Mouse (Mus musculus) heart, embryonic 11.5 days (tissue): ENCODE data around the gene Snca. TPM values are rescaled to one million over a fixed set of nuclear protein-coding genes. Genes with fewer than 3 reads are reported as not detected.

Experiments
- ATAC-seq: fragments of 200-750 bp; cut with Nextera tagmentation; replicated peaks from 2 replicates; pipeline ENCODE4 v1.8.0; 2017; ENCODE audit warnings: moderate library complexity; ENCODE audit not compliant: insufficient number of reproducible peaks, low FRiP score, low TSS enrichment
- H3K27ac ChIP-seq: fragments of 300-500 bp; sonication (generic); 2 replicates; pipeline ENCODE4 v1.5.1; 2014; ENCODE audit warnings: mild to moderate bottlenecking, low read depth, low read length
- H3K27me3 ChIP-seq: fragments of 300-500 bp; sonication (generic); 2 replicates; pipeline ENCODE4 v1.6.1; 2014; ENCODE audit warnings: mild to moderate bottlenecking, low read length, mixed read lengths; ENCODE audit not compliant: control insufficient read depth, insufficient read depth
- H3K36me3 ChIP-seq: fragments of 300-500 bp; sonication (generic); 2 replicates; pipeline ENCODE4 v1.6.1; 2014; ENCODE audit warnings: mild to moderate bottlenecking, low read length, moderate library complexity, mixed read lengths; ENCODE audit not compliant: control insufficient read depth, insufficient read depth
- H3K4me1 ChIP-seq: fragments of 300-500 bp; sonication (generic); 2 replicates; pipeline ENCODE4 v1.6.1; 2014; ENCODE audit warnings: low read length; ENCODE audit not compliant: control insufficient read depth, insufficient read depth
- H3K4me2 ChIP-seq: fragments of 300-500 bp; sonication (generic); 2 replicates; pipeline ENCODE4 v1.6.1; 2014; ENCODE audit warnings: mild to moderate bottlenecking, moderate library complexity
- H3K4me3 ChIP-seq: fragments of 300-500 bp; sonication (generic); 2 replicates; pipeline ENCODE4 v1.5.1; 2014; ENCODE audit warnings: low read depth, low read length
- H3K9ac ChIP-seq: fragments of 300-500 bp; sonication (generic); 2 replicates; pipeline ENCODE4 v1.6.1; 2014; ENCODE audit warnings: mild to moderate bottlenecking, low read depth, low read length, moderate library complexity
- H3K9me3 ChIP-seq: fragments of 300-500 bp; sonication (generic); replicated peaks from 2 replicates; pipeline ENCODE4 v1.6.1; 2016; ENCODE audit warnings: low read length; ENCODE audit not compliant: control insufficient read depth
- WGBS: fragments of 180-500 bp; shearing (Covaris S2); extraction: QIAGEN DNeasy Blood & Tissue Kit; methylation state at CpG from one replicate; pipeline ENCODE4 v1.1.7; 2014; ENCODE audit not compliant: insufficient replicate concordance; 5-methylcytosine and 5-hydroxymethylcytosine counted together
- polyA plus RNA-seq: library from polyadenylated mRNA; unstranded; fragments of >200 nt; fragmentation: Nextera tagmentation; extraction: Ambion mirVana; gene quantifications from 2 replicates; pipeline ENCODE4 v1.2.1, GENCODE M21; 2014

Gene Snca
- 43.3 and 48.5 TPM in 2 replicates for polyA plus RNA-seq

- peak within 1 kb of the TSS; percentile 56 for H3K4me3 ChIP-seq
- peak within 1 kb of the TSS; percentile 97 for H3K4me2 ChIP-seq
- H3K4me1 ChIP-seq: no peaks in the 10 kb centered on the region; the same call in 1 of the 2 replicates
- H3K9me3 ChIP-seq: no peaks in the 10 kb centered on the region
- peaks cover 4% of the 10 kb centered on the region; the same call in 1 of the 2 replicates for H3K27me3 ChIP-seq
- WGBS: 3% methylated on average over 14 of the region's 14 CpGs
- H3K36me3 ChIP-seq: no peaks in the 10 kb centered on the region
- H3K9ac ChIP-seq: peak within 1 kb of the TSS; percentile 75
- ATAC-seq: no peak
- peak within 1 kb of the TSS; percentile 76 for H3K27ac ChIP-seq
Observed at GRCm38 (mm10) chr6:60829282-60829891, at the start of gene Snca. Snca (minus strand) TSS chr6:60829855.

DNA sequence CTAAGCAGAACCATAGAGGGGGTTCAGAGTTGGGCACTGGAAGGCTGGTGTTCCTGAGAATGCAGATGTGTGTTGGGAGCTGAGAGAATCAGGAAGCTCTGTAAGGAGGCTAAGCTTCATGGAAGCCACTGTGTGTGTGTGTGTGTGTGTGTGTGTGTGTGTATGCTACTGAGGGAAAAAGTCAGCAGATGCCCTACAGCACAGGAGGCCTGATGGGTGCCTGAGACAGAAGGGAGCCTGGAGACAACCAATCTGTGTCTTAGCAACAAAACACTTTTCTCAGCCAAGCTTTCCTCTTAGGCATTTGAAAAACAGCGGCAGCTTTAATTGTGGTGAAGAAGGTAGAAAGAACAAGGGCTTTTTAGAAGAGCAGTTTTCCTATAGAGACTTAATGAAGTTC, 40.5 kb upstream of the Snca start:
- Histone ChIP-seq H3K4me1 (no peaks in the 10 kb centered on the region), H3K9ac (no peak overlapping the region), H3K4me2 (no peak overlapping the region), H3K27me3 (no peaks in the 10 kb centered on the region), H3K36me3 (no peaks in the 10 kb centered on the region), H3K27ac (no peak overlapping the region), H3K9me3 (no peaks in the 10 kb centered on the region), H3K4me3 (no peak overlapping the region)
- 57% methylated on average over 1 of the region's 1 CpGs for WGBS
- no peak for ATAC-seq

- H3K4me3 ChIP-seq: no peak overlapping the region
- no peak overlapping the region for H3K27ac ChIP-seq
- no peaks in the 10 kb centered on the region for H3K9me3 ChIP-seq
- no peaks in the 10 kb centered on the region for H3K4me1 ChIP-seq
- no peaks in the 10 kb centered on the region for H3K36me3 ChIP-seq
- WGBS: 64% methylated on average over 2 of the region's 2 CpGs
- no peak overlapping the region for H3K4me2 ChIP-seq
- no peaks in the 10 kb centered on the region for H3K27me3 ChIP-seq
- no peak overlapping the region for H3K9ac ChIP-seq
- no peak for ATAC-seq
Observed at GRCm38 (mm10) chr6:60856599-60856998, 26.9 kb upstream of the Snca start.

GRCm38 (mm10) chr6:60851690-60852089, 22.0 kb upstream of the Snca start:
- H3K9me3 ChIP-seq: no peaks in the 10 kb centered on the region
- 83% methylated on average over 2 of the region's 2 CpGs for WGBS
- H3K36me3 ChIP-seq: no peaks in the 10 kb centered on the region
- H3K27ac ChIP-seq: no peak overlapping the region
- H3K9ac ChIP-seq: no peak overlapping the region
- H3K27me3 ChIP-seq: no peaks in the 10 kb centered on the region
- no peak overlapping the region for H3K4me3 ChIP-seq
- ATAC-seq: no peak
- no peaks in the 10 kb centered on the region for H3K4me1 ChIP-seq
- no peak overlapping the region for H3K4me2 ChIP-seq

GRCm38 (mm10) chr6:60828429-60829264, 1.0 kb downstream of the Snca start:
- peak overlapping the region; percentile 76 for H3K27ac ChIP-seq
- peak overlapping the region; percentile 97 for H3K4me2 ChIP-seq
- H3K27me3 ChIP-seq: peaks cover 4% of the 10 kb centered on the region; the same call in 1 of the 2 replicates
- H3K4me3 ChIP-seq: peak overlapping the region; percentile 56
- no peaks in the 10 kb centered on the region for H3K36me3 ChIP-seq
- 2% methylated on average over 35 of the region's 35 CpGs for WGBS
- peak overlapping the region; percentile 75 for H3K9ac ChIP-seq
- peak; percentile 87 for ATAC-seq
- H3K9me3 ChIP-seq: no peaks in the 10 kb centered on the region
- no peaks in the 10 kb centered on the region; the same call in 1 of the 2 replicates for H3K4me1 ChIP-seq

DNA sequence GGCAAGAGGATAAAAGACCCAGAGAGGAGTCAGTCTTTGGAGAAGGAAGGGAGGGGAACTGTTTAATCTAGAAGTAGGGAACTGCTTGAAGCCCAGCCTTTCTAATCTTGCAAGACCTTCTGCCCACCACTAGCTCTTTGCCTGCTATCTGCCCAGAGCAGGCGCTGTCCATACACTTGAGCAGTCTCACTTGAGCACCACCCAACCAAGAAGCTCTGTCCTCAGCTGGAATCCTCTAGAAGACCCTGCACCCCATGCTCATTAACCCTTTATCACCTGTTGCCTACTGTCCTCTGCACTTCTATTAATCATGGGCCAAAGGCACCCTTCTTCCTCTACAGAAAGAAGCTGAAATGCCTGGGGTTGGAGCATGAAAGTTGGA, 1.6 kb downstream of the Snca start:
- H3K9me3 ChIP-seq: no peaks in the 10 kb centered on the region
- H3K4me3 ChIP-seq: peak overlapping the region; percentile 56
- peak overlapping the region; percentile 97 for H3K4me2 ChIP-seq
- 29% methylated on average over 1 of the region's 1 CpGs for WGBS
- H3K27ac ChIP-seq: peak overlapping the region; percentile 73
- H3K36me3 ChIP-seq: no peaks in the 10 kb centered on the region
- ATAC-seq: peak; percentile 83
- H3K4me1 ChIP-seq: no peaks in the 10 kb centered on the region; the same call in 1 of the 2 replicates
- peaks cover 4% of the 10 kb centered on the region; the same call in 1 of the 2 replicates for H3K27me3 ChIP-seq
- H3K9ac ChIP-seq: peak overlapping the region; percentile 75

DNA sequence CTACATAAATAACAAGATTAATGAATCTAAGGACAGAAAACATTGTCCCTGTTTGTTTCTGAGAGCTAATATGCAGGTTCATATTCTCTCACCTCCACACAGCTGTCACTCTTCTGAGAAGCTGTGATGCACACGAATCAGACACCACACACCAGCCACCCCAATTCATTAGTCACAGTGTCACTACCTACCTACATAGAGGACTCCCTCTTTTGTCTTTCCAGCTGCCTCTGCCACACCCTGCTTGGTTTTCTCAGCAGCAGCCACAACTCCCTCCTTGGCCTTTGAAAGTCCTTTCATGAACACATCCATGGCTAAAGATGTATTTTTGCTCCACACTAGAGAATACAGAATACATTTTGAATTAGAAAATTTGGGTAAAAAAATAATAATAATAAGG, 2.4 kb downstream of the Snca start:
- Histone ChIP-seq H3K36me3 (no peaks in the 10 kb centered on the region), H3K4me3 (peak overlapping the region; percentile 56), H3K27me3 (peaks cover 4% of the 10 kb centered on the region; the same call in 1 of the 2 replicates), H3K4me2 (no peak overlapping the region), H3K27ac (no peak overlapping the region), H3K9ac (no peak overlapping the region), H3K4me1 (no peaks in the 10 kb centered on the region; the same call in 1 of the 2 replicates), H3K9me3 (no peaks in the 10 kb centered on the region)
- WGBS: 59% methylated on average over 1 of the region's 1 CpGs
- ATAC-seq: peak; percentile 66; the same call in 1 of the 2 replicates

GRCm38 (mm10) chr6:60819272-60819671, 10.4 kb downstream of the Snca start:
- Histone ChIP-seq H3K9me3 (no peaks in the 10 kb centered on the region), H3K4me3 (no peak overlapping the region), H3K36me3 (no peaks in the 10 kb centered on the region), H3K27me3 (no peaks in the 10 kb centered on the region), H3K4me2 (no peak overlapping the region), H3K9ac (no peak overlapping the region), H3K27ac (no peak overlapping the region), H3K4me1 (no peaks in the 10 kb centered on the region)
- 88% methylated on average over 1 of the region's 1 CpGs for WGBS
- no peak for ATAC-seq
